Mouse (Mus musculus) layer of hippocampus, adult 9-10 months (tissue): ENCODE measurements at regions not wholly inside any gene's neighbourhood (a gene's known extent, or its start where the extent isn't known, plus 50 kb on each side); places are given as distances from the start of the nearest gene placed in this dataset.
A peak's percentile ranks its signal among the peaks of the same experiment; 100 is the strongest.
"Not testable (repeated sequence)": the region's sequence is repeated elsewhere in the genome, so short reads cannot be mapped to it uniquely, and the experiment has no call there.

Experiments used
- DNase-seq: peaks from one replicate; pipeline ENCODE4 v3.0.0; 2022; ENCODE audit warnings: low spot score

DNA sequence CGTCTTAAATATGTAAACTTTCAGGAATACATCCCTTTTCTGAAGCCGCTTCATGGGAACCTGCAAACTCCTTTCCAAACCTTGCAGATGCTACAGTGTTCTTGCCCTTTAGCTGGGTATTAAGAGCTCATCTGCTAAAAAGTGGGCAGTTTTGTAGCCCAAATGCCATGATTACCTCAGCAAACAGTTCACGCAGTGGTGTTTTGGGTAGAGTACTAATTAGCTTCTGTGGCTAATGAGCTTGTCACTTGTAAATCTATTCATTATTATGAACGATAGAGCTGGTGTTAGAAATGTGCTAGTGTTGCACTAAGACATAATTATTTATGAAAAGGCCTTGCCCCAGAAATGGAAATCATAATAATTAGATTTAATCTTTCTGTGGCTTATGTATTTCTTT lies 506.1 kb upstream of the Ccng1 start:
- DNase-seq, result no peak

DNA sequence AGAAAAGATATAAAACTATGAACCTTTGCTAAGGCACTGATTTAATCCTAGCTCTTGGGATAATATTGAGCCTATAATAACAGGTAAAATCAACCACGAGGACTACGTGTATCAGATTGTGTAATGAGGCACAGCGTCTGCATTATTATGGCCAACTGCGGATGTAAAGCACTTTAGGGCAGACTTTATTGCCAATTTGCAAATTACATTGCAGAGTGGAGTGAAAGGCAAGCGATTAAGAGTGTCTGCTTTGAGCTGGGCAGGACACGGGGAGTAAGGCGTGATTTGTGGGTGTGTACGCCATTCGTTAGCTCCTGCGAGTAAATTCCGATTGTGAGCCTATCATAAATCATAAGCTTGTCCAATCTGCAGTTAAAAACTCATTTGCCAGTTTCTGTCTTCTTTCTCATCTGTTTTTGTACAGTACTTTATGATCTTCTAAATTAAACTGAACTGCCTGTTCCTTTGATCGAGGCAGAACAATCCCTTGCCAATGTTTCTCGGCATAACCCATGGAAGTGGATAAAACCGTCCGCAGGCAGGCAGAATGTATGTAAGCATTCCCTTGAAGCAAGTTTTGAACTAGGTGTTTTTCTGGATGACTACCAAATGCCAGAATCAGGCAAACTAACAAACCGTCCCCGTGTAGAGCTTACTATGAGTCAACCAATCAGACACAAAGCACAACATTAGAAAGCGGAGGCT lies 505.0 kb upstream of the Ccng1 start:
- no peak for DNase-seq

DNA sequence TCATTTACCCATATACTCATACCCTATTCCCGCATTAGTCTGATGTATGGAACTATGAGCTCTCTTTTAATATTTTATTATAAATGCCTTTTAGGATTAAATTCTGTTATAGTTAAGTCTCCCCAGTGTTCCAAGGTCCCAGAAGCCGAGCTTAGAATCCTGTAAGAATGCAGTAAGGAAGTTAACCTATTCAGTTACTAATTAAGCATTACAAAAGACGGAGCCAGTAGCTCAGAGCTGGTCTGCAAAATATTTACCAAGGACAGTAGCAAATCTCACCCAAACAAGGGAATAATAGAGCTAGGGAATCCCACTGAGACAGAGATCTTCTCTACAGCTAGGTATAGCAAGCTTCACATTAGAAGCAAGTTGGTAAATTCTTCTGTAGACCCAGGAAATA lies 459.4 kb upstream of the Ccng1 start:
- not testable (repeated sequence) for DNase-seq

GRCm38 (mm10) chr11:41202228-41202627 lies 447.1 kb upstream of the Ccng1 start:
- DNase-seq, result peak; percentile 7

- DNase-seq, result no peak
Measured at GRCm38 (mm10) chr11:41193981-41194380, 438.9 kb upstream of the Ccng1 start.

- DNase-seq, result no peak
Measured at GRCm38 (mm10) chr11:41160492-41161175, 405.5 kb upstream of the Ccng1 start.

DNA sequence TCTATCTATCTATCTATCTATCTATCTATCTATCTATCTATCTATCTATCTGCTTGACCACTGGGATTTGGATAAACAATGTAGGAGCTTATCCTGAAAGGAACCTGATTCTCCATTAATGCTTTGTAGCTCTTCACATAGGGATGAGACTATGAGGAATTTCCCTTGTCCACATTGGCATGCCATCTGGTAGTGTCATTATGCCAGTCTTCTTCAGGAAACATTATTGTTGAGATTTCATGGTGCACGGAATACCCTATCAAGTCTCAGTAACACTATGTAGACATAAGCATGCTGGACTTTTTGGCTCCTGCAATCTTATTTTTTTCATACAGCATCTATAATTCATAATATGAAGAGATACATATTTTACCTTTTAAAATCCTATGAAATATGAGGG lies 404.8 kb upstream of the Ccng1 start:
- no peak for DNase-seq

DNA sequence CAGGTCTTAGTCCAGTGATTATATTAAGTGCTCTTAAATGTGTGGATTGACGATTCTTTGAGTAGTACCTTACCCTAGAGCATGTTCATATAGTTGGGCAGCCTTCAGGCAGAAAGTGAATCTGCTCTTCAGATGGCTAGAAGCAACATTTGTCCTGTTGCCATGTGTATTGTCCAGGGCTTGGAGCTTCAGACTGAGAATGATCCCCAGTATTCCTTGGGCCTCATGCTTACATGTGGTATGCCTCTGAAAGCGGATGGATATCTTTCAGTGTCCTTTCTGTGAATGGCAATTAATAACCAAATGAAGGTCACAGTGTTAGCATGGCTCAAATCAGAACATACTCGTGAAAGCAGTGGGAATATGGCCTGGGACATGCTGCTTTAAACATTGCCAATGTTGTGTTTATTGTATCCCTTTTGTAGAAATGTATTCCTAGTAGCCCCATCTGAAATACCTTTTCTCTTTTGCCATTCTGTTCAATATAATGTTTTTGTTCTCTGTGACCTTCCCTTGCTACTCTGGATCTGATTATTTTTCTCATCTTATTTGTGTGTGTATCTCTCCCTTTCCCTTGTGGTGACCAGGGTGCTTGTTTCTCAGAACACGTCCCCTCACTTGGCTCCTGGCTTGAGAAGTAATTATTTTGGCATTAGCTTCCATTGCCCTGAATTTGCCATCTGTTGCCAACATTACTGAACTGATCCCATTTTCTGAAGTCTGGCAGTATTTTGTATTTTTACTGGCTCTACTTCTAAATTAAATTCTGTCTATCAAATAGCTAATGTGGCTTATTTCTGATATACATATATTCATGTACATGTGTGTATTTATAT lies 403.9 kb upstream of the Ccng1 start:
- peak; percentile 27 for DNase-seq

DNA sequence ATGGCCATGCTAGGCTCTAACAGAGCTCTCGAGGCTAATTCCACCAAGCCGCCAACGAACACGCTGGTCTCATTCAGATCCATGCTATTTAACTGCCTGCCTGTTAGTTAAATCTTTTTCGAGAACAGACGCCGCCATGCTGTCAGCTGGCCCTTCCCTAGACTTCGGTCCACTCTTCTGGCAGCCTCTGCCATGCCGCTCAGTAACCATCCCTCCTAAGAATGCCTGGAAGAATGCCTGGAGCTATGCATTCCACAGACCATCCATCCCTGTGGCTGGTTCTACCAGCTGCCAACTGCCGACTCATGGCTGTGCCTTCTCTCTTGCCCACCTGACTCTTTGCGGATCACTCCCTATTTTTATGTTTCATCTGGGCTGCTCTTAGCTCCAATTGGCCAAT lies 402.2 kb upstream of the Ccng1 start:
- DNase-seq, result no peak
